Mouse (Mus musculus) myocyte (in vitro differentiated cells): ENCODE measurements around the gene Pard6b. TPM values are rescaled to one million over a fixed set of nuclear protein-coding genes. Genes with fewer than 3 reads are reported as not detected.
A peak's percentile ranks its signal among the peaks of the same experiment; 100 is the strongest.

Source experiments
- H3K27me3 ChIP-seq: one replicate; pipeline ENCODE4 v1.6.1; 2011; ENCODE audit not compliant: control insufficient read depth, insufficient read depth, insufficient read length
- H3K36me3 ChIP-seq: one replicate; pipeline ENCODE4 v1.6.1; 2011; ENCODE audit not compliant: control insufficient read depth, insufficient read depth
- H3K4me2 ChIP-seq: one replicate; pipeline ENCODE4 v1.6.1; 2011; ENCODE audit warnings: low read depth, control low read depth
- H3K4me3 ChIP-seq: one replicate; pipeline ENCODE4 v1.5.1; 2011; ENCODE audit warnings: mild to moderate bottlenecking, control low read depth, moderate library complexity
- H3K79me2 ChIP-seq: one replicate; pipeline ENCODE4 v1.6.1; 2011; ENCODE audit not compliant: control insufficient read depth, insufficient read depth
- H3ac ChIP-seq: one replicate; pipeline ENCODE4 v1.6.1; 2011; ENCODE audit not compliant: control insufficient read depth, insufficient read length
- CEBPB ChIP-seq: IDR thresholded peaks from 2 replicates; pipeline ENCODE4 v1.6.1; 2011; ENCODE audit warnings: mild to moderate bottlenecking, moderate library complexity; ENCODE audit not compliant: poor library complexity, insufficient read depth, severe bottlenecking
- E2F4 ChIP-seq: IDR thresholded peaks from one replicate; pipeline ENCODE4 v1.6.1; 2011; ENCODE audit warnings: mild to moderate bottlenecking, control low read depth, moderate library complexity; ENCODE audit not compliant: insufficient read depth
- MAX ChIP-seq: IDR thresholded peaks from one replicate; pipeline ENCODE4 v1.6.1; 2011; ENCODE audit warnings: low read depth, mild to moderate bottlenecking, control low read depth
- MYOD1 ChIP-seq, 3 experiments: IDR thresholded peaks; one replicate each; pipeline ENCODE4 v1.6.1; 2011; ENCODE audit warnings: control low read depth in 2 of 3, low read depth in 2 of 3, mild to moderate bottlenecking in 2 of 3, moderate library complexity in 1 of 3; ENCODE audit not compliant: insufficient read length in 2 of 3, control insufficient read depth in 1 of 3
- MYOG ChIP-seq, 3 experiments: IDR thresholded peaks; one replicate each; pipeline ENCODE4 v1.6.1; 2011; ENCODE audit warnings: control low read depth in 2 of 3, low read depth in 2 of 3, mild to moderate bottlenecking in 2 of 3; ENCODE audit not compliant: insufficient read length in 2 of 3, control insufficient read depth in 1 of 3, insufficient read depth in 1 of 3
- POLR2A ChIP-seq: IDR thresholded peaks from one replicate; pipeline ENCODE4 v1.6.1; 2011; ENCODE audit warnings: low read depth, mild to moderate bottlenecking, control low read depth, moderate library complexity; ENCODE audit not compliant: insufficient read length
- POLR2AphosphoS2 ChIP-seq: IDR thresholded peaks from one replicate; pipeline ENCODE4 v1.6.1; 2011; ENCODE audit warnings: low read depth, control low read depth; ENCODE audit not compliant: insufficient read length
- REST ChIP-seq: IDR thresholded peaks from one replicate; pipeline ENCODE4 v1.6.1; 2011; ENCODE audit warnings: mild to moderate bottlenecking, control low read depth, moderate library complexity; ENCODE audit not compliant: insufficient read depth, insufficient read length
- SRF ChIP-seq: IDR thresholded peaks from one replicate; pipeline ENCODE4 v1.6.1; 2011; ENCODE audit warnings: low read depth; ENCODE audit not compliant: control insufficient read depth, insufficient read length
- TCF12 ChIP-seq: IDR thresholded peaks from one replicate; pipeline ENCODE4 v1.6.1; 2011; ENCODE audit warnings: mild to moderate bottlenecking, control low read depth; ENCODE audit not compliant: poor library complexity, insufficient read depth, severe bottlenecking
- TCF3 ChIP-seq: IDR thresholded peaks from one replicate; pipeline ENCODE4 v1.6.1; 2011; ENCODE audit warnings: low read depth, control low read depth; ENCODE audit not compliant: insufficient read length
- USF1 ChIP-seq: IDR thresholded peaks from one replicate; pipeline ENCODE4 v1.6.1; 2011; ENCODE audit warnings: low read depth, mild to moderate bottlenecking, control low read depth, moderate library complexity
- polyA plus RNA-seq: library from polyadenylated mRNA; unstranded; fragments of >200 nt; fragmentation: generic; extraction: Trizol; gene quantifications from one replicate; pipeline ENCODE4 v1.2.1, GENCODE M21; 2012; ENCODE audit warnings: missing spikeins

Gene Pard6b
- polyA plus RNA-seq, 1 experiment = 0.11 TPM

DNA sequence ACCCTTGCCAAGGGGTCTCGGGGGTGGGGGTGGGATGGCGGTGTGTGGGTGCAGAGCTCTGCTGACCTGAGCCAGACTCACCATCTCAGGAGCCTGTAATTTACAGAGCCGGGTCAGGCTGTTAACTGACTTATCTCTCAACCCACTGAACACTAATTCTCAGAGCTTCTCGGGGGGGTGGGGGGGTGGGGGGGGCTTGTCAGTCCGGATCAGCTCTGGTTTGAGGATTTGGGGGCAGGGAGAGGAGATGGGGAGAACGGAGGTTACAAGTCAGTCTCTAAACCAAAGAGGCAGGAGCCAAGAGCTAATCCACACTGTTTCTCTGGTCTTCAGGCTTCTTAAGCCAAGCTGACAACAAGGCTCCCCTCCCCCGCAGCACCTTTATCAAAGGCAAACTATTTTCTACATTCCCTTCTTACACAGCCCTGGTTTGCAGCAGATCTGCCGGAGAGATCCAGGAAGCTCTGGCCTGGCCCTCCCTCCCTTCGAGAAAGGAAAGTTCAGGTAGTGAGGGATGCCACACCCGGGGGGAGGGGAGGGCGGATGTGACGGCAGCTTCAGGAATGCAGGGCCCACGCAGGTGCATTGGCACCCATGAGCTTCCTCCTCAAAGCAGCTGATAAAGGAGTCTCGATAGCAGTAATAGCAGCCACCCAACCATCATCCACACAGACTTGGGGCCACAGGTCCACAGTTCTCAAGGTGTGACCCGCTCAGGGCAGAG, 2.5 kb upstream of the Pard6b start:
- TF ChIP-seq USF1 (no peak), REST (no peak), SRF (no peak)
- H3ac ChIP-seq = no peak overlapping the region
- H3K4me3 ChIP-seq = no peak overlapping the region
- H3K27me3 ChIP-seq = peaks cover 16% of the 10 kb centered on the region
- no peaks in the 10 kb centered on the region for H3K36me3 ChIP-seq
- no peaks in the 10 kb centered on the region for H3K79me2 ChIP-seq
- no peak overlapping the region for H3K4me2 ChIP-seq

DNA sequence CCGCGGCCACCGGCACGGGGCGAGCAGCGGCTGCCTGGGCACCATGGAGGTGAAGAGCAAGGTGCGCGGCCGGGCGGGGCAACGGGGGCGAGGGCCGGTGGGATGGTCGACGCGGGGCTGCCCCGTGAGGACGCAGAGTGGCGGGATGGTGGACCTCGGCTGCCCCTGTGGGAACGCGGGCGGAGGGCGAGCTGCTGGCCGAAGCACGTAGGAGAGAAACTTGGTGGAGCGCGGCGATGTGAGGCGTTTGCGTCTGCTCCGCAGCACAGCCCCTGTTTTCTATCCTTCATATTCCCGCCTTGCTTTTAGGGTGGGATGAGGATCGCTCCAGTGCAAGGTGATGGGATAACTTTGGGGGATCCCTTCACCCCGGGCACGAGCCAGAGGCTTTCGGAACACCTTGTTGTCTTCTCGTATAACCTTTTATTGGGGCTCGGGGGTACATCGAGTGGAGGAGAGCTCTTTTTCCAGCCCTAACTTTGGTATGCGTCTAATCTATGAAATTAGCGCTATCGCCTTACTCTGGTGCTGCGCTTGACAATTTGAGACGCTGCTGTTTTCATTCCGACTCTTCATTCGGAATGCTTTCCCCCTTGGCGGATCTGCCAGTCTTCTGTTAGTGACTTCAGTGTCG, 612 bp downstream of the Pard6b start:
- H3K27me3 ChIP-seq = peaks cover 16% of the 10 kb centered on the region
- H3K4me3 ChIP-seq = no peak overlapping the region
- H3K36me3 ChIP-seq = no peaks in the 10 kb centered on the region
- peak overlapping the region; percentile 11 for H3ac ChIP-seq
- peak overlapping the region; percentile 76 for H3K4me2 ChIP-seq
- TF ChIP-seq SRF = no peak
- TF ChIP-seq POLR2A = no peak
- TF ChIP-seq MYOD1 (IDR thresholded peaks at IDR 0.05; ENCODE audit: control insufficient read depth in 1 of 3, insufficient read length in 2 of 3, low read depth in 2 of 3) = no peak
- TF ChIP-seq USF1 = no peak
- no peak for TF ChIP-seq MAX
- no peak for TF ChIP-seq TCF3
- TF ChIP-seq MYOG (IDR thresholded peaks at IDR 0.05; ENCODE audit: control insufficient read depth in 1 of 3, insufficient read depth in 1 of 3, insufficient read length in 2 of 3, low read depth in 2 of 3) = no peak
- no peak for TF ChIP-seq TCF12
- TF ChIP-seq CEBPB = no peak
- no peak for TF ChIP-seq POLR2AphosphoS2
- no peak for TF ChIP-seq REST
- TF ChIP-seq E2F4 = no peak
- H3K79me2 ChIP-seq = no peaks in the 10 kb centered on the region

DNA sequence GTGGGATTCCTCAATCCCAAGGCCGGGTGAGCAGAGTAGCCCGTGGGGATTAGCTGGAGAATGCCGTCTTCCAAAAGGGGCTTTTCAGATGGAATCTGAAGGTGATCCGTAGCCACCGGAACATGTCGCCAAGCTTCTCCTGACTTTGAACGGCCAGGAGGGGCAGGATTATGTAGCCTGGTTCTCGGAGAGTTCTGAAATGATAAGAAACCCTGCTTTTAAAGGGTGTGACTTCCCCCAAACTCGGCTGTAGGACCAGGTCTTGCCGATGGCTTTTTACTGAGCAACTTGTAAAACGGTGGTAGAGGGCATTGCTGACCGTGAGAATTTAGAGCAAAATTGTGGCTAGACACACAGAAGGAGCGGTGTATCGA, 1.1 kb downstream of the Pard6b start:
- Histone ChIP-seq H3ac (no peak overlapping the region), H3K4me3 (no peak overlapping the region), H3K4me2 (peak overlapping the region; percentile 76), H3K27me3 (peaks cover 16% of the 10 kb centered on the region), H3K36me3 (no peaks in the 10 kb centered on the region), H3K79me2 (no peaks in the 10 kb centered on the region)
- TF ChIP-seq MAX (no peak), REST (no peak), CEBPB (no peak), TCF3 (no peak), POLR2A (no peak), MYOG (IDR thresholded peaks at IDR 0.05; ENCODE audit: control insufficient read depth in 1 of 3, insufficient read depth in 1 of 3, insufficient read length in 2 of 3, low read depth in 2 of 3) (no peak), E2F4 (no peak), SRF (no peak), TCF12 (no peak), POLR2AphosphoS2 (no peak), MYOD1 (IDR thresholded peaks at IDR 0.05; ENCODE audit: control insufficient read depth in 1 of 3, insufficient read length in 2 of 3, low read depth in 2 of 3) (no peak), USF1 (no peak)

DNA sequence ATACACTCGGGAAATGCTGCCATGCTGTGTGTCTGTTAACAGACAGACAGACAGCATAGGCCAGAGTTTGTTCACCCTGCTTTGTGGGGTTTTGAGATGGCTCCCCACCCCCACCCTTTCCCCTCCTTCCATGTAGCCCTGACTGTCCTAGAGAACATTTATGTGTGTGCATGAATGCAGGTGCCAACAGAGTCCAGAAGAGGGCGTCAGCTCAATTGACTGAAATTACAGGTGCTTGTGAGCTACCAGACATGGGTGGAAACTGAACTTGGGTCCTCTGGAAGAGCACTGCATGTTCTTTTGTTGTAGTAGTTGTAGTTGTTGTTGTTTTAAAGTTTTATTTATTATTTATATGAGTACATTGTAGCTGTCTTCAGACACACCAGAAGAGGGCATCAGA, 2.8 kb downstream of the Pard6b start:
- no peak overlapping the region for H3ac ChIP-seq
- TF ChIP-seq REST (no peak), CEBPB (no peak), MYOD1 (IDR thresholded peaks at IDR 0.05; ENCODE audit: control insufficient read depth in 1 of 3, insufficient read length in 2 of 3, low read depth in 2 of 3) (no peak), POLR2AphosphoS2 (no peak), POLR2A (no peak)
- no peaks in the 10 kb centered on the region for H3K79me2 ChIP-seq
- no peaks in the 10 kb centered on the region for H3K36me3 ChIP-seq
- H3K4me2 ChIP-seq = no peak overlapping the region
- H3K27me3 ChIP-seq = peaks cover 16% of the 10 kb centered on the region
- no peak overlapping the region for H3K4me3 ChIP-seq

DNA sequence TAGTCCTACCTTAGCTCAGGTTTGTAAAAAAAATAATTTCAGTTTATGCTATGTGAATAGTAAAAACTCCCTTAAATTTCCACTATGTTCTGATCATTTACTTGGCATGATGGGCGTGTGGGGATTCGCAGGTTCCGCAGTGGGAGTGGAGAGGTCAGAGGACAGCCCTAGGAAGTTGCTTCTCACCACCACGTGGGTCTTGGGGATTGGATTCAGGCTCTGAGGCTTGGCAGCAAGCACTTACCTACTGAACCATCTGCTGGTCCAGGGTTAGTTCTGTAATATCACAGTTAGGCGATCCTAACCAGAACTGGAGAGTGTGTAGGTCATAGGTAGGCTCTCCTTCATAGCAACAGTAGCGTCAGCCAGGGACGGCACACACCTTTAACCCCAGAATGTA, 3.4 kb downstream of the Pard6b start:
- H3K27me3 ChIP-seq = peaks cover 16% of the 10 kb centered on the region
- H3K4me2 ChIP-seq = no peak overlapping the region
- H3K4me3 ChIP-seq = no peak overlapping the region
- H3ac ChIP-seq = no peak overlapping the region
- no peaks in the 10 kb centered on the region for H3K79me2 ChIP-seq
- no peaks in the 10 kb centered on the region for H3K36me3 ChIP-seq
- no peak for TF ChIP-seq USF1
- no peak for TF ChIP-seq E2F4
